Mouse (Mus musculus) NIH3T3 (cell line): ENCODE data around the gene Slc41a1.
A peak's percentile ranks its signal among the peaks of the same experiment; 100 is the strongest.

Experiments used
- DNase-seq: peaks from one replicate; pipeline ENCODE4 v3.0.0-alpha.2; 2012; ENCODE audit warnings: low read depth

Slc41a1 gene

DNA sequence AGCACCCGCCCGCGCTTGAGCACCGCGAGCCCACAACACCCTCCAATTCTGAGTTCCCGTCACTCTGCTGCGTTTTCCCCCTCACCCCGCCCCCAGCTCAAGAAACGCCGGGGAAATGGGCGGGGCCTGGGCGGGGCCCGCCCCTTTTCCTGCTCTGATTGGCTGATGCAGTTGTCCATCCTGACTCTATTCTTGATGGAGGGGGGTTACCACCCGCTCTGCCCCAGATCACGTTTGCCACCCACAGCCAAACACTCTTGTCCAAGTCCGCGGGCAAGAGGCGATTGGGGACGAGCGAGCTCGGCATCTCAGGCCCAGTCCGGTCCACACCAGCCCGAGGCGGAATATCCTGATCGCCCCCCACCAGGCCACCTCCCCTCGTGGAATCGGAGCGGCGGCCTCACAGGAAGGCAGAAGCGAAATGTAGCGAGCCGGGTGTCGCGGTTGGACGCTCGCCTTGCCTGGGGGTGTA, 530 bp downstream of the Slc41a1 start:
- DNase-seq = peak; percentile 97

- DNase-seq = peak; percentile 70
Observed at GRCm38 (mm10) chr1:131828297-131829126, 1.2 kb downstream of the Slc41a1 start.

DNA sequence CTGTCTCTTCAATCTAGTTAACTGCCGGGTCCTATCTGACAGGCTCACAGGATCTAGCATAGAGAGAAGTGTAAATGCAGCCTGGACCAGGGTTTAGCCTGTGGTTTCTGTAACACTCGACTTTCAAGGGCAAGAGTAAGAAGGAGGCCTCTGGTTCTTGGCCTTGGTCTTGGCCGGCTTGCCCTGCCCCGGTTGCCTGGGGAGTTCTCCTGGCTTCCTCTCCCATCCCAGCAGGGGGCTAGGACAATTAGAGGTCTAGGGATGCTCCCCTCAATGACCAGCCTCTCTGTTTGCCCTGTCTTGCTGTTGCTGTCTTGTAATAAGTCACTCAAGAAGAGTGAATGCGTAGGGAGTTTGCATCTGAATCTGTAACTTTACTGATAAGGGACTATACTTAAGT, 2.0 kb downstream of the Slc41a1 start:
- peak; percentile 12 for DNase-seq

- DNase-seq = no peak
Observed at GRCm38 (mm10) chr1:131830561-131830960, 3.3 kb downstream of the Slc41a1 start.

- DNase-seq = peak; percentile 22
Observed at GRCm38 (mm10) chr1:131830971-131831641, 3.8 kb downstream of the Slc41a1 start.

- DNase-seq = no peak
Observed at GRCm38 (mm10) chr1:131837035-131837434, 9.7 kb downstream of the Slc41a1 start.

GRCm38 (mm10) chr1:131838542-131838941, 11.2 kb downstream of the Slc41a1 start:
- DNase-seq = no peak

GRCm38 (mm10) chr1:131839279-131839678, 12.0 kb downstream of the Slc41a1 start:
- no peak for DNase-seq

DNA sequence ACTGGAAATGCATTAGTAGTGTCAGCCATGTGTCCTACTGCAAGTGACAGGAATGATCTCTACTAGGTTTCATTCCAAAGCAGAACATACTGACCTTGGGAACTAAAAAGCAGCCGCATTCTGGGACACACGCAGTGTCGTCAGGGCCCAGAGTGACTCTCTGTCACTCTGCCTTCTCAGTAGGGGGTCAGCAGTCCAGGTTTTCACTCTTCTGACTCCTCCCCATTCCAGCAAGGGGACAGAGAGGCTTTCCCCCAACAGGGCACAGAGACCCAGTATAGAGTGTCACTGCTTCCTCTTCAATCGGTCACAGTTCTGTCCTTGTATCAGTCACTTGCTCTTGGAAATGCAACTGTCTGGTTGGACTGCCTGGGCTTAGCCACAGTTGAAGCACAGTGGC, 14.9 kb downstream of the Slc41a1 start:
- DNase-seq = no peak

DNA sequence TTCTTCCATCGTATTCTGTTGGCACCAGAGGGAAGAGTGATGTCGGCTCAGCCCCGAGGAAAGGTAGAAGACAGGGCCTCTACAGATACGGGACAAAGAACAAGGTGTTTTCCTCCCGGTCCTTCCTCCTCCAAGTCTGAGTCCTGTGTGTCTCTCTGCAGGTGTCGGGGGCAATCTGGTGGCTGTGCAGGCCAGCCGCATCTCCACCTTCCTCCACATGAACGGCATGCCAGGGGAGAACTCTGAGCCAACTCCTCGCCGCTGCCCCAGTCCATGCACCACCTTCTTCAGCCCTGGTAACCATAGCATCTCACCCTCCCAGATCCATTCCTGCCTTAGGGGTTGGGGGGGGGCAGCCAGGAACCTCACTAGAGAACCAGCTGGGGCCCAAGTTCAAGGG, 16.5 kb downstream of the Slc41a1 start:
- no peak for DNase-seq

DNA sequence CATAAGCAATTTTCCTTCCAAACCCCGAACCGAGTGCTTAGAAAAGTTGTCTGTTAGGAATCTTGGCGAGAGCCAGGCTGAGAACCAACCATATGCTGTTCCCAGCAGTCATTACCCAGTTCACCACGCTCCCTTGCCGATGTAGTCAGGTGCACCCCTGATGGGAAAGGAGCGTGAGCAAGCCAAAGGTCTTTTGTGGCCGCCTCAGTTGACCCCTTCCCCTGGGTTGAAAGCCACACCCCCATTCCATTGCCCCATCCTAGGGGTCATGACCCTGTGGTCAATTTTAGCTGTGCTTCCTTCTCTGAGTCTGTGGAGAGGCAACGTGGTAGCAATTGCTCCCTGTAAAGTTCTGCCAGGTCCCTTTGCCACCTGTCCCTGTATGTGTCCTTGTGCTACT, 17.6 kb downstream of the Slc41a1 start:
- DNase-seq = no peak

GRCm38 (mm10) chr1:131846255-131846654, 19.0 kb downstream of the Slc41a1 start:
- peak; percentile 68 for DNase-seq

DNA sequence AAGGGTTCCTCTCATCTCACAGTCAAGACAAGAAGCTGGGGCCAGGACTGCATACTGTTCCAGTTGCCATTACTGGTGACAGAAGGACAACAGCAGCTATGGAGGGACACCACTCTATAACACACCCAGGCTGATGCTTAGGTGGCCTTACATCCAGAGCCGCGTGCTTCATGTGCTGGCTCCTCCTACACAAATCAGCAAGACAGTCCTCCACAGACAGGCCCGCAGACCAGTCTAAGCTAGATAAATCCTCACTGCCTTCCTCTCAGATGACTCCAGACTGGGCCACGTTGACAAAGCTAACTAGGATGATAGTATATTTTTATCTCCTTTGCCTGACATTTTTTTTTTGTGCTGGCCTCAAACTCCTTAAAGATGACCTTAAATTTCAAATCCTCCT, 34.5 kb downstream of the Slc41a1 start:
- no peak for DNase-seq

DNA sequence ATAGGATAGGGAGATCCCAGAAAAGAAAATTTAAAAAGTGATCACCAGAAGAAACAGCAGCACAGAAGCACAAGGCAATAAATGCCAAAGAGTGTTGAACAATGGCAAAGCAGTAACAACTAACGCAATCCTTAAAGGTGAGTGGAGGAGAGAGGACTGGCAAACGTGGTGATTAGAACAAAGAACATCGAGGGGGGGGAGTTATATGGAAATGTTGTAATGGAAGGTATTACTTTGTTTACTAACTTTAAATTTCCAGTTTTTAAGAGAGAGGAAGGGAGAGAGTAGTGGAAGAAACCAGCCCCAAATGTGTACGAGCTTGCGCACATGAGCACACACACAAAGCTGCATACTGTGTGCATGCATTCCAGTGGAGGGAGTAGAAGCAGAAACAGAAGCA, 38.3 kb downstream of the Slc41a1 start:
- no peak for DNase-seq

- no peak for DNase-seq
Observed at GRCm38 (mm10) chr1:131866304-131866999, 39.2 kb downstream of the Slc41a1 start.

DNA sequence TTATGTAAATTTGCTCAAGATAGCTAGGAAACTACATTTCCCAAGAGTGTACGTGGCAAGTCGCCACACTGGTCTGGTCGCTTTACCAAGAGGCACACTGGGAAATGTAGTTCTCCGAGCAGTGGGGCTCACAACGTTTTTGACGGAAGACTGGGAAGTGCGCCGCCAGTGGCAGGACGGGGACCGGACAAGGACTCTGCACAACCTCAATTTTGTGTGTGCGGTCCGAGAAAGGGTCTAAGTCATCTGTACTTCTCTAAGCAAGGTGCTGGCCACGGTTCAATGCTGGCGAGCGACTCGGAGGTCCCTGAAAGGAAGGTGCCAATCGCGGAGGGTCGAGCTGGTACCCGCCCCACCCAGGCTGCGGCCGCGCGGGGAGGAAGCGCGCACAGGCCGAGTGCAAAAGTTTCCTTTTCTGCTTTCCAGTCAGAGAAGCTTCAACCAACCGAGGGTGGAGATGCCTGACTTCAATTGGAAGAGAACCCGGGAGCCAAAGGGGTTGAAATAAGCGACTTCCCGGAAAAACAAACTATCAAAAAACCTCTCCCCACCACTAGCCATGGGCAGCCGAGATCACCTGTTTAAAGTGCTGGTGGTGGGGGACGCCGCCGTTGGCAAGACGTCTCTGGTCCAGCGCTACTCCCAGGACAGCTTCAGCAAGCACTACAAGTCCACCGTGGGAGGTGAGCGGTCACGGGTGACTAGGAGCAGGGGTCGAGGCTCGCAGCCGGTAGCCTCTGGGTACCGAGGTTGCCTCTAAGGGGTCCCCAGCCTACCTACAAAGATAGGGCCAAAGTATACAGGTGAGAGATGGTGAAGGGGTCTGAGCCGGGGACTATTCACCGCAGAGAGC, 40.0 kb downstream of the Slc41a1 start, which contains the start of gene Rab29:
Gene Rab29, plus strand, starts transcription at position 132 of the 853 bp plus-strand sequence.
- DNase-seq = peak; percentile 99

GRCm38 (mm10) chr1:131867946-131868290, 40.6 kb downstream of the Slc41a1 start:
- peak; percentile 17 for DNase-seq

DNA sequence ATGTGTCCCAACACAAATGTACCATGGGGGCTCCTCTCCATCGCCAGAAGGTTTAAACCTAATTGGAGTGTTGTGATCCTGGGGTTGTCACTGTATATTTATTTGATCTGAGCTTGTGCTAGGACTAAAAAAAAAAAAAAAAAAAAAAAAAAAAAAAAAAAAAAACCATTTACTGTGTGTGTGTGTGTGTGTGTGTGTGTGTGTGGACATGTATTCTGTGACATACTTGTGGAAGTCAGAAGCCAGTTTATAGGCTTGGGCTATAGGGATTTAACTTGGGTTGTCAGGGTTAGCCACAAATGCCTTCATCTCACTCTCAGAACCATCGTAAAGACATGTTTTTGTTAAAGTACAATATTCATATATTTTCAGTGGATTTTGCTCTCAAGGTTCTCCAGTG, 42.3 kb downstream of the Slc41a1 start:
- DNase-seq = no peak

DNA sequence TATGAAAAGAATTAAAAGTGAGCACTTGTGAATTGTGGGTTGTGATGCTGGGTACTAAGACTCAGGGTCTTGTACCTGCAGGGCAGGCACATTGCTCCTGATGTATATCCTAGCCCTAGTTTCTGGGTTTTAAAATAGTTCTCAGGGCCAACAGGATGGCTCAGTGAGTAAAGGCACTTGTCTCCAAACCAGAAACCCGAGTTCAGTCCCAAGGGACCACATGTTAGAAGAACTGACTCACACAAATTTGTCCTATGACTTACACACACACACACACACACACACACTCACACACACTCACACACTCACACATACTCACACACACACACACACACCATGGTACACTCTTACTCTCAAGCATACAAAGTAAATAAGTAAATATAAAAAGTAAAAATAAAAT, 45.6 kb downstream of the Slc41a1 start:
- peak; percentile 66 for DNase-seq

DNA sequence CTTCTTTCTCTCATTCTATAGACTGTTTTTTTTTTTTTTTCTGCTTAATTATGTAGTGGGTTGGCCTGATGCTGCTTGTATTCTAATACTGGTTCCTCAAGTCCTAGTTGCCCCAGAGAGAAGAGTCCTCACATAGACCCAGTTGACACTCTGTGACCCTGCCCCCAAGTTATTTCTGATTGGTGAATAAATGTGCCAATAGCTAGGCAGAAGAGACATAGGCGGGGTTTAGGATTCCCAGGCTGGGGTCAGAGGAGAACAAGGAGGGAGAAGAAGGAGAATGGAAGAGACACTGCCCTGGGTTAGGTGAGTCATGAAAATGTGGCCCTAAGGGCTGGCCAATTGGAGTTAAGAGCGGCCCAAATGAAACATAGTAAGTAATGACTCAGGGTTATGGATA, 52.5 kb downstream of the Slc41a1 start:
- no peak for DNase-seq

- peak; percentile 55 for DNase-seq
Observed at GRCm38 (mm10) chr1:131882787-131883186, 55.5 kb downstream of the Slc41a1 start.

DNA sequence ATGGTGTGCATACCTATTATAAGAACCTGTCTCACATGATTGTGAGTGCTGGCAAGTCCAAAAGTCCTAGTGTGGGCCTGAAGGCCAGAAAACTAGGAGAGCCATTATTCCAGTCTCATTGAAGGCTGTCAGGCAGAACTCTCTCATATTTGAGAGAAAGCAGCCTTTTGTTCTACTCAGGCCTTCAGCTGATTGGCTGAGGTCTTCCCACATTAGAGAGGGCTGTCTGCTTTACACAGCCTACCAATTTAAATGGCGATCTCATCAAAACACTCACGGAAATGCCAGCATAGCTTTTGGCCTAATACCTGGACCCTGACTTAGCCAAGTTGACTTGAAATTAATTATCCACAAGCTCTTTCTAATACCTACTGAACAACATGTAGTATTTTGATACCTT, 58.9 kb downstream of the Slc41a1 start:
- DNase-seq = no peak
